8 mouse cellular contexts compared by ENCODE assay signal in the genomic region with DNA sequence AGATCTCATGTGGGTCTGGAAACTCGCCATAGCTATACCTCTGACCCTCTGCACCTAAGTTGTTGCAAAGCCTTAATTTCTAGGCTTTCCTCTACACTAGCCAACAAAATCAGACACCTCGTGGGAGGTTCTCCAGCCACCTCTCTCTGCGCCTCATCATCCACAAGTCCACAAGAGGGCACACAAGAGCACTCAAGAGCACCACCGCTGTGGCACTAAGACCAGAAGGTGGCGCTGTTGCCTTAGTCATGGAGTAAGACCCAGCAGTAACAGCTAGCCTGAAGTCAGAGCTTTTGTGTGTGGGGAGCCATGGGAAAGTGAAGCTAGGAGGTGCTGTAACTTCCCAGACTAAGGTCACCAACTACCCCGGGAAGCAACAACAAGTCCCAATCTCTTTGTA. TPM values are rescaled to one million over a fixed set of nuclear protein-coding genes. Genes with fewer than 3 reads are reported as not detected.
DNase-seq lines count a peak whose midpoint lies in the region; ATAC-seq and TF ChIP-seq lines count a peak whose summit lies in the region.

No protein-coding gene starts in this region.

- no peak for TF ChIP-seq POLR2A in spleen, adult 2 months (IDR thresholded peaks at IDR 0.05; ENCODE audit: low read depth, low read length)

- H3K4me2 ChIP-seq in embryonic facial prominence, embryonic 12.5 days (replicated peaks): no peak overlapping the region
- H3K4me2 ChIP-seq in midbrain, embryonic 15.5 days: no peak overlapping the region

- WGBS in embryonic facial prominence, embryonic 12.5 days: 6% methylated on average over 6 of the region's 6 CpGs
- WGBS in limb, embryonic 10.5 days: 5% methylated on average over 6 of the region's 6 CpGs
- WGBS in midbrain, embryonic 15.5 days: 2% methylated on average over 6 of the region's 6 CpGs
- WGBS in spleen, adult 2 months: 3% methylated on average over 6 of the region's 6 CpGs

- H3K9ac ChIP-seq in embryonic facial prominence, embryonic 12.5 days: no peak overlapping the region
- H3K9ac ChIP-seq in midbrain, embryonic 15.5 days: no peak overlapping the region

- no peaks in the 10 kb centered on the region for H3K27me3 ChIP-seq in embryonic facial prominence, embryonic 12.5 days
- H3K27me3 ChIP-seq in limb, embryonic 10.5 days (ENCODE audit: low read depth, poor library complexity, severe bottlenecking): no peaks in the 10 kb centered on the region
- no peaks in the 10 kb centered on the region for H3K27me3 ChIP-seq in midbrain, embryonic 15.5 days (replicated peaks)
- no peaks in the 10 kb centered on the region for H3K27me3 ChIP-seq in spleen, adult 2 months (ENCODE audit: control insufficient read depth, insufficient read depth, low read length)

- DNase-seq in 3134 (ENCODE audit: extremely low read depth, insufficient read length, low spot score): peak; percentile 45
- DNase-seq in adrenal gland, postnatal 25 days: peak; percentile 90
- DNase-seq in heart, adult 11 months: peak; percentile 98
- DNase-seq in kidney, adult 18-20 months: peak; percentile 93
- peak; percentile 98 for DNase-seq in limb, embryonic 10.5 days (ENCODE audit: low spot score)
- DNase-seq in spleen, adult 2 months (ENCODE audit: low read depth in 1 of 2, low spot score in 2 of 2): peak; percentile 67 to 77

- H3K4me3 ChIP-seq in embryonic facial prominence, embryonic 12.5 days: no peak overlapping the region
- no peak overlapping the region for H3K4me3 ChIP-seq in limb, embryonic 10.5 days
- no peak overlapping the region for H3K4me3 ChIP-seq in midbrain, embryonic 15.5 days
- no peak overlapping the region for H3K4me3 ChIP-seq in spleen, adult 2 months (ENCODE audit: extremely low read depth, insufficient read depth, insufficient read length)

- no peak overlapping the region for H3K27ac ChIP-seq in embryonic facial prominence, embryonic 12.5 days
- peak overlapping the region; percentile 38 for H3K27ac ChIP-seq in limb, embryonic 10.5 days
- H3K27ac ChIP-seq in midbrain, embryonic 15.5 days: no peak overlapping the region
- H3K27ac ChIP-seq in spleen, adult 2 months (ENCODE audit: insufficient read depth, low read length): no peak overlapping the region

- H3K9me3 ChIP-seq in embryonic facial prominence, embryonic 12.5 days: no peaks in the 10 kb centered on the region
- H3K9me3 ChIP-seq in limb, embryonic 10.5 days (replicated peaks): no peaks in the 10 kb centered on the region
- H3K9me3 ChIP-seq in midbrain, embryonic 15.5 days: no peaks in the 10 kb centered on the region

- no peaks in the 10 kb centered on the region for H3K4me1 ChIP-seq in embryonic facial prominence, embryonic 12.5 days
- peaks cover 3% of the 10 kb centered on the region; the same call in 1 of the 2 replicates for H3K4me1 ChIP-seq in limb, embryonic 10.5 days
- H3K4me1 ChIP-seq in midbrain, embryonic 15.5 days: no peaks in the 10 kb centered on the region
- no peaks in the 10 kb centered on the region for H3K4me1 ChIP-seq in spleen, adult 2 months (ENCODE audit: control insufficient read depth, insufficient read depth, insufficient read length)

- peak; percentile 100 for TF ChIP-seq CTCF in spleen, adult 2 months (IDR thresholded peaks at IDR 0.05; ENCODE audit: extremely low read depth, insufficient read depth, insufficient read length, insufficient replicate concordance)

- H3K36me3 ChIP-seq in embryonic facial prominence, embryonic 12.5 days: no peaks in the 10 kb centered on the region
- H3K36me3 ChIP-seq in limb, embryonic 10.5 days: no peaks in the 10 kb centered on the region
- H3K36me3 ChIP-seq in midbrain, embryonic 15.5 days (replicated peaks): no peaks in the 10 kb centered on the region
- H3K36me3 ChIP-seq in spleen, adult 2 months (ENCODE audit: control insufficient read depth, insufficient read depth, low read length): no peaks in the 10 kb centered on the region

- peak; percentile 84; the same call in 1 of the 2 replicates for ATAC-seq in embryonic facial prominence, embryonic 12.5 days (ENCODE audit: insufficient number of reproducible peaks, insufficient read depth, low FRiP score, low TSS enrichment)
- ATAC-seq in midbrain, embryonic 15.5 days (replicated peaks): peak; percentile 95

RNA-seq across cellular contexts. Expression of a gene that starts 53.6 kb away (rescaled TPM):
- 29.1 and 36.3 TPM in 2 replicates for total RNA-seq in adrenal gland, postnatal 25 days (2021)
- polyA plus RNA-seq in embryonic facial prominence, embryonic 12.5 days (2016; fragmentation: Nextera tagmentation; extraction: Ambion mirVana): 25.1 and 25.2 TPM in 2 replicates
- 17.8 and 21.5 TPM in 2 replicates for polyA plus RNA-seq in limb, embryonic 10.5 days (2016; fragmentation: Nextera tagmentation; extraction: Ambion mirVana)
- polyA plus RNA-seq in midbrain, embryonic 15.5 days (2015; fragmentation: Nextera tagmentation; extraction: Ambion mirVana): 21.3 and 23.6 TPM in 2 replicates
- 6.8 and 7.0 TPM in 2 replicates for polyA plus RNA-seq in spleen, adult 2 months (2012; rRNA removed)

Comparison
In these comparisons a context has a peak if more than half of its experiments do, and no peak if none do; other contexts are left out.
1. DNase-seq: peak in every context shown above with its lines; median percentile 98 in heart, adult 11 months; 98 in limb, embryonic 10.5 days; 93 in kidney, adult 18-20 months; 90 in adrenal gland, postnatal 25 days; 72 in spleen, adult 2 months; 45 in 3134.